9 mouse cellular contexts compared by ENCODE assay signal in genomic region chr2:74711721-74712621, GRCm38 (mm10). TPM values are rescaled to one million over a fixed set of nuclear protein-coding genes. Genes with fewer than 3 reads are reported as not detected.
A peak's percentile ranks its signal among the peaks of the same experiment; 100 is the strongest.
DNase-seq lines count a peak whose midpoint lies in the region; ATAC-seq and TF ChIP-seq lines count a peak whose summit lies in the region.
"Had no signal": no experiment of that assay in that cellular context is flagged by ENCODE, and none has a peak within 500 bp of the region (broad histone marks: within the 10 kb centered on the region; RNA-seq: fewer than 3 reads in every experiment).

Gene Hoxd3 (plus strand): TSS chr2:74711927.
Gene Hoxd4 (plus strand): TSS chr2:74711929.

- H3K9me3 ChIP-seq in midbrain, embryonic 14.5 days (ENCODE audit: control insufficient read depth, low read length) = no peaks in the 10 kb centered on the region

- TF ChIP-seq POLR2A in spleen, adult 2 months (IDR thresholded peaks at IDR 0.05; ENCODE audit: low read depth, low read length) = no peak

- no peak for DNase-seq in spleen, adult 2 months (ENCODE audit: low read depth in 1 of 2, low spot score in 2 of 2)
- DNase-seq in spleen, postnatal 4 days (ENCODE audit: low spot score in 2 of 2) = no peak
- peak; percentile 83 for DNase-seq in forelimb bud, embryonic 11.5 days (ENCODE audit: low read depth, low spot score)
- DNase-seq in kidney, adult 8-10 months = peak; percentile 72 to 73
- peak; percentile 56 for DNase-seq in midbrain, embryonic 14.5 days
- no peak for DNase-seq in left cerebral cortex, postnatal 4 days
- DNase-seq in layer of hippocampus, adult 8-10 months (ENCODE audit: low spot score in 2 of 2) = no peak

- H3K36me3 ChIP-seq in spleen, adult 2 months (ENCODE audit: control insufficient read depth, insufficient read depth, low read length) = no peaks in the 10 kb centered on the region
- H3K36me3 ChIP-seq in midbrain, embryonic 14.5 days (ENCODE audit: control insufficient read depth, insufficient read depth, low read length) = no peaks in the 10 kb centered on the region

- H3K27ac ChIP-seq in spleen, adult 2 months (ENCODE audit: insufficient read depth, low read length) = no peak within 1 kb of the TSS
- H3K27ac ChIP-seq in midbrain, embryonic 14.5 days (replicated peaks; ENCODE audit: low read depth, low read length) = no peak within 1 kb of the TSS
- H3K27ac ChIP-seq: macrophage had no signal

- no peak for ATAC-seq in midbrain, embryonic 14.5 days (ENCODE audit: low FRiP score, low TSS enrichment)
- ATAC-seq in inflammation-experienced regulatory T-cells, adult 6 months = no peak

- H3K4me2 ChIP-seq in midbrain, embryonic 14.5 days (ENCODE audit: low read length) = peak within 1 kb of the TSS; percentile 28

- TF ChIP-seq CTCF in spleen, adult 2 months (IDR thresholded peaks at IDR 0.05; ENCODE audit: extremely low read depth, insufficient read depth, insufficient read length, insufficient replicate concordance) = no peak

- H3K9ac ChIP-seq in midbrain, embryonic 14.5 days (replicated peaks; ENCODE audit: low read length) = no peak within 1 kb of the TSS

- intact Hi-C loops in left cerebral cortex, postnatal 4 days (cut with DNase I) = no loop called here

- 4% methylated on average over 65 of the region's 65 CpGs for WGBS in spleen, adult 2 months
- under 1% methylated on average over 65 of the region's 65 CpGs for WGBS in midbrain, embryonic 14.5 days

- H3K27me3 ChIP-seq in spleen, adult 2 months (ENCODE audit: control insufficient read depth, insufficient read depth, low read length) = peaks cover 20% of the 10 kb centered on the region
- peaks cover 98% of the 10 kb centered on the region for H3K27me3 ChIP-seq in midbrain, embryonic 14.5 days (ENCODE audit: control insufficient read depth, insufficient read depth, low read length)

- H3K4me1 ChIP-seq in spleen, adult 2 months (ENCODE audit: control insufficient read depth, insufficient read depth, insufficient read length) = peaks cover 4% of the 10 kb centered on the region; the same call in 1 of the 2 replicates
- H3K4me1 ChIP-seq in midbrain, embryonic 14.5 days (ENCODE audit: control insufficient read depth, insufficient read depth, low read length) = 0 out of 2 replicates have a peak, but pooled peaks cover 4% of the 10 kb centered on the region

- peak within 1 kb of the TSS; percentile 35; the same call in 1 of the 2 replicates for H3K4me3 ChIP-seq in spleen, adult 2 months (ENCODE audit: extremely low read depth, insufficient read depth, insufficient read length)
- peak within 1 kb of the TSS; percentile 10; the same call in 1 of the 2 replicates for H3K4me3 ChIP-seq in midbrain, embryonic 14.5 days (replicated peaks; ENCODE audit: low read depth, low read length)

RNA-seq across cellular contexts. Expression of gene Hoxd3, which starts in this region (rescaled TPM):
- not detected in 2 replicates for polyA plus RNA-seq in spleen, adult 2 months (2012; rRNA removed)
- polyA plus RNA-seq in midbrain, embryonic 14.5 days (2014; fragmentation: Nextera tagmentation; extraction: Ambion mirVana) = not detected in 2 replicates
- not detected for polyA plus RNA-seq in inflammation-experienced regulatory T-cells, adult 6 months (2017; shearing (Covaris generic))
- not detected for total RNA-seq in left cerebral cortex, postnatal 4 days (2021)
- total RNA-seq in layer of hippocampus, adult 8-10 months (2022) = not detected
- polyA plus RNA-seq: macrophage had no signal

RNA-seq across cellular contexts. Expression of gene Hoxd4, which starts in this region (rescaled TPM):
- polyA plus RNA-seq in spleen, adult 2 months (2012; rRNA removed) = 0.29 and 0.41 TPM in 2 replicates
- not detected in 2 replicates for polyA plus RNA-seq in midbrain, embryonic 14.5 days (2014; fragmentation: Nextera tagmentation; extraction: Ambion mirVana)
- not detected for polyA plus RNA-seq in inflammation-experienced regulatory T-cells, adult 6 months (2017; shearing (Covaris generic))
- total RNA-seq in left cerebral cortex, postnatal 4 days (2021) = not detected
- not detected for total RNA-seq in layer of hippocampus, adult 8-10 months (2022)
- polyA plus RNA-seq: macrophage had no signal

Comparison
In these comparisons a context has a peak if more than half of its experiments do, and no peak if none do; other contexts are left out.
1. Peak in DNase-seq, H3K4me3 ChIP-seq and H3K4me2 ChIP-seq in midbrain, embryonic 14.5 days; RNA of the genes that start here not detected or under 1 TPM.
2. DNase-seq: peak in forelimb bud, embryonic 11.5 days (single experiment) and kidney, adult 8-10 months (2 of 2); none in spleen, adult 2 months (0 of 2), spleen, postnatal 4 days (0 of 2), left cerebral cortex, postnatal 4 days (single experiment) and layer of hippocampus, adult 8-10 months (0 of 2).